Comparison of ENCODE assay signal across 16 mouse cellular contexts in genomic region chr13:42782151-42782550, GRCm38 (mm10).
DNase-seq lines count a peak whose midpoint lies in the region; ATAC-seq lines count a peak whose summit lies in the region.
"Had no signal": no experiment of that assay in that cellular context is flagged by ENCODE, and none has a peak within 500 bp of the region (broad histone marks: within the 10 kb centered on the region; RNA-seq: fewer than 3 reads in every experiment).

No protein-coding gene starts in this region.

- no peak for DNase-seq in frontal cortex, postnatal 10 days (ENCODE audit: low spot score in 2 of 2)
- peak; percentile 74 for DNase-seq in right cerebral cortex, adult 18-20 months
- DNase-seq in right cerebral cortex, postnatal 4 days: no peak
- peak; percentile 65 to 71 for DNase-seq in right cerebral cortex, postnatal 10 days (ENCODE audit: low spot score in 2 of 2)
- no peak for DNase-seq in heart, postnatal 10 days
- no peak for DNase-seq in retina, embryonic 14.5 days (ENCODE audit: low spot score)
- DNase-seq: adrenal gland, postnatal 25 days; cerebellum, adult 18-20 months; cerebellum, postnatal 36 days; gastrocnemius, postnatal 10 days; heart, adult 18-20 months; kidney, adult 18-20 months; thymus, postnatal 4 days had no signal

- intact Hi-C loops in heart, postnatal 10 days (cut with DNase I): no loop called here

- peak; percentile 76 for ATAC-seq in frontal cortex, adult (ENCODE audit: low TSS enrichment)
- ATAC-seq: forebrain, embryonic 16.5 days; lung, postnatal 0 days had no signal

Comparison
In these comparisons a context has a peak if more than half of its experiments do, and no peak if none do; other contexts are left out.
1. DNase-seq: peak in right cerebral cortex, adult 18-20 months (single experiment) and right cerebral cortex, postnatal 10 days (2 of 2); none in frontal cortex, postnatal 10 days (0 of 2), right cerebral cortex, postnatal 4 days (single experiment), heart, postnatal 10 days (0 of 2) and retina, embryonic 14.5 days (single experiment).